In the genomic region with DNA sequence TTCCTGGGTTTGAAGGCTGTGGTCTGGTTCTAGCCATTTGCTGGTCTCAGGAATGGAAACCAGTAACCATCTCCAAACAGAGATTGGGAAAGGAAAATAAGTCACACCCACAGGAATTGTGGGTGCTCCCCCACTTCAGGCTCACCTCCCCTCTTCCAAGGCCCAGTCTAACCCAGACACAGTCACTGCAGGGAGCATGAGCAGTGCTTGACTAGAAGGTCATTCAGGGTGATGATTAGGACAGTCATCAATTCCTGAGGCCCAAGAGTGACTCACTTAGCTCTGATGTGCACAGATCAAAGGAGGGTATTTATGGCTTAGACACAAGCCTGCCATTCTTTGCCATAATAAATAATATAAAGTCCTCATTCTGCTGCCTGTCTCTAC, we compare ENCODE assay signal across 11 mouse cellular contexts.
A peak's percentile ranks its signal among the peaks of the same experiment; 100 is the strongest.
DNase-seq lines count a peak whose midpoint lies in the region; ATAC-seq and TF ChIP-seq lines count a peak whose summit lies in the region.
"Had no signal": no experiment of that assay in that cellular context is flagged by ENCODE, and none has a peak within 500 bp of the region (broad histone marks: within the 10 kb centered on the region; RNA-seq: fewer than 3 reads in every experiment).

No protein-coding gene starts in this region.

- ATAC-seq in CD4-positive, CD25-positive, alpha-beta regulatory T cell, adult 4 months: peak; percentile 22

- H3K27me3 ChIP-seq in kidney, adult 2 months (replicated peaks; ENCODE audit: control insufficient read depth, insufficient read depth, low read length): no peaks in the 10 kb centered on the region
- H3K27me3 ChIP-seq: embryonic facial prominence, embryonic 15.5 days; heart, embryonic 13.5 days had no signal

- no peaks in the 10 kb centered on the region for H3K36me3 ChIP-seq in kidney, adult 2 months (ENCODE audit: control insufficient read depth, insufficient read depth, low read length)
- H3K36me3 ChIP-seq: embryonic facial prominence, embryonic 15.5 days; heart, embryonic 13.5 days had no signal

- no peak for TF ChIP-seq POLR2A in kidney, adult 2 months (IDR thresholded peaks at IDR 0.05; ENCODE audit: low read depth, low read length)
- no peak for TF ChIP-seq POLR2A in cortical plate, adult 2 months (IDR thresholded peaks at IDR 0.05; ENCODE audit: extremely low read depth, insufficient read depth, low read length)

- no peak for TF ChIP-seq CTCF in kidney, adult 2 months (conservative IDR thresholded peaks at IDR 0.05; ENCODE audit: insufficient read depth, insufficient read length, low read depth, low read length)
- no peak for TF ChIP-seq CTCF in cortical plate, adult 2 months (IDR thresholded peaks at IDR 0.05; ENCODE audit: extremely low read depth, insufficient read depth, low read length)

- no peak overlapping the region for H3K4me3 ChIP-seq in kidney, adult 2 months (ENCODE audit: insufficient read depth, low read depth, low read length)
- no peak overlapping the region for H3K4me3 ChIP-seq in cortical plate, adult 2 months (ENCODE audit: insufficient read depth, low read length)
- H3K4me3 ChIP-seq: embryonic facial prominence, embryonic 15.5 days had no signal

- DNase-seq in kidney, adult 2 months: no peak
- DNase-seq in kidney, postnatal 10 days: no peak
- peak; percentile 61 for DNase-seq in 3T3-L1 (ENCODE audit: low read depth, low spot score)
- no peak for DNase-seq in cerebellum, adult 11-12 months
- DNase-seq in right cerebral cortex, postnatal 4 days: no peak
- DNase-seq: kidney, adult 8-10 months; lung, adult 2 months had no signal

- peaks cover 47% of the 10 kb centered on the region for H3K4me1 ChIP-seq in kidney, adult 2 months (ENCODE audit: control insufficient read depth, insufficient read depth, low read length)
- peaks cover 10% of the 10 kb centered on the region for H3K4me1 ChIP-seq in cortical plate, adult 2 months (ENCODE audit: control insufficient read depth, insufficient read depth, low read length)

- H3K27ac ChIP-seq in kidney, adult 2 months (ENCODE audit: insufficient read depth, low read depth, low read length): peak overlapping the region; percentile 75
- H3K27ac ChIP-seq in cortical plate, adult 2 months (ENCODE audit: insufficient read depth, low read length): peak overlapping the region; percentile 18; the same call in 1 of the 2 replicates
- H3K27ac ChIP-seq: embryonic facial prominence, embryonic 15.5 days had no signal
